Mouse (Mus musculus): ENCODE data around the gene Pard3. TPM values are rescaled to one million over a fixed set of nuclear protein-coding genes. Genes with fewer than 3 reads are reported as not detected.

Pard3 gene
- total and polyA plus RNA-seq, 2 experiments from 2014 or later: 11.9 to 29.7 TPM

DNA sequence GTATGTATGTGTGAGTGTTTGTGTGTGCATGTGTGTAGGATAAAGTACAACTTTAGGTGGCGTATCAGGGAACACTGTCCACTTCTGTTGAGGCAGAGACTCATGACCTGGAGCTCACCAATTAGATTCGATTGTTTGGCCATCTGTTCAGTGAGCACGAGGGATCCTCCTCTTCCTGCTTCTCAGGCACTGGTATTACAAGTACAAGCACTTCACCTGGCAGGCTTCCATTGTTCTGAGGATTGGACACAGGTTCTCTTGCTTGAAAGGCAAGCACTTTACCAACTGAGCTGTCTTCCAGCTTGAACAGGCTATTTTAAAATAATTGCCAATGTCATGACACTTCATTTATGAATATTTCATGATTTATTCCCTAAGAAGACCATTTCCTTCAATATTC, 88.0 kb downstream of the Pard3 start:
- no peak overlapping the region for H3K4me2 ChIP-seq (ENCODE audit: low read depth, low read length, poor library complexity, severe bottlenecking)
- WGBS: 60% methylated on average over 3 of the region's 3 CpGs
- H3K4me1 ChIP-seq (ENCODE audit: insufficient read depth, low read length): no peaks in the 10 kb centered on the region; the same call in 1 of the 2 replicates
- H3K27ac ChIP-seq (ENCODE audit: low read depth, low read length): no peak overlapping the region
- H3K4me3 ChIP-seq (ENCODE audit: low read depth, low read length): no peak overlapping the region
- H3K9ac ChIP-seq (replicated peaks; ENCODE audit: low read length, poor library complexity, severe bottlenecking): no peak overlapping the region
- no peak for TF ChIP-seq CTCF (IDR thresholded peaks at IDR 0.05)
- no peaks in the 10 kb centered on the region for H3K9me3 ChIP-seq (ENCODE audit: low read length)
- no peak for ATAC-seq (ENCODE audit: low FRiP score)
- H3K36me3 ChIP-seq (ENCODE audit: insufficient read depth, low read length): no peaks in the 10 kb centered on the region
- DNase-seq (ENCODE audit: low spot score): no peak
- H3K27me3 ChIP-seq (ENCODE audit: insufficient read depth, low read length): no peaks in the 10 kb centered on the region

DNA sequence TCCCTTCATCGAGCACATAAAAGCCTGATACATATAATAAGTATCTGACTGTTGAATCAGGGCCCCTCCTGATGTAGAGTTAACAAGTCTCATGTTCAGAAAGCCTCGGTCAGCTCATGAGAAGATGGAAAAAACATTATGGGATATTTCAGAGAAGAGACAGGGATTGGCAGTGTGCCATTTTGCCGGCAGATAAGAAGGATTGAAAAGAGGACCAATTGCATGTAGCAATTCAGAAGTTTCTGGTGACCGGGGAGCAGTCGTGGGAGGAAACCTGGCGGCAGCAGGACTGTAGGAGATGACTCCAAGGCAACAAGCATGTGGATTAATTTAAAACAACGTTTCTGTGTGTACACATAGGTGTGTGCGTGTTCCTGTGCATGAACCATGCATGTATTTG, 93.4 kb downstream of the Pard3 start:
- ATAC-seq (ENCODE audit: low FRiP score) (no peak), DNase-seq (ENCODE audit: low spot score) (no peak)
- H3K4me2 ChIP-seq (ENCODE audit: low read depth, low read length, poor library complexity, severe bottlenecking): no peak overlapping the region
- no peaks in the 10 kb centered on the region for H3K27me3 ChIP-seq (ENCODE audit: insufficient read depth, low read length)
- WGBS: 70% methylated on average over 8 of the region's 8 CpGs
- no peak for TF ChIP-seq CTCF (IDR thresholded peaks at IDR 0.05)
- no peak overlapping the region for H3K27ac ChIP-seq (ENCODE audit: low read depth, low read length)
- no peak overlapping the region for H3K4me3 ChIP-seq (ENCODE audit: low read depth, low read length)
- no peaks in the 10 kb centered on the region for H3K9me3 ChIP-seq (ENCODE audit: low read length)
- no peak overlapping the region for H3K9ac ChIP-seq (replicated peaks; ENCODE audit: low read length, poor library complexity, severe bottlenecking)
- no peaks in the 10 kb centered on the region for H3K36me3 ChIP-seq (ENCODE audit: insufficient read depth, low read length)
- no peaks in the 10 kb centered on the region for H3K4me1 ChIP-seq (ENCODE audit: insufficient read depth, low read length)

DNA sequence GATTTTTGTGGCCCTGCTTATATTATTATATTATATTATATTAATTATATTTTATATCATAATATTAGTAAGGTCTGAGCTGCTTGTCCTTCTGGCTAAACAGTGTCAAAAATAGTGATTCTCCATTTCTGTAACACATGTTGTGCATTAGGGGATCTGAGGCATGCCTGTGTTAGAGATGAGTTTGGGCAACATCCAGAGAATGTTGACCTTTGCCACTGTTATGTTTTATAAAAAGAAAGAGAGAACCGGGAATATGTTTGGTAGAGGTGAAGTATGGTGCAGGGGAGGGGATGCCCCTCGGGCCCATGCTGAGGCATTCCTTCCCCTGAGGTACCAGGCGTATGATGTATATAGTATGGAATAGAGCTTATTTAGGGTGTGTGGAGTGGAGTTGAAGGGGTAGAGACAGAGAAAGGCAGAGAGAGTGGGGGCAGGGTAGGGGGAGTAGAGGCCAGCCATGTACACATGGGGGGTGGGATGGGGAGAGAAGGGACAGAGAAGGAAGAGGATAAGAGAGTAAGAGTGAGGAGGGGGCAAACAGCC, 95.8 kb downstream of the Pard3 start:
- H3K9ac ChIP-seq (replicated peaks; ENCODE audit: low read length, poor library complexity, severe bottlenecking): no peak overlapping the region
- no peak overlapping the region for H3K4me2 ChIP-seq (ENCODE audit: low read depth, low read length, poor library complexity, severe bottlenecking)
- no peak for ATAC-seq (ENCODE audit: low FRiP score)
- H3K27me3 ChIP-seq (ENCODE audit: insufficient read depth, low read length): no peaks in the 10 kb centered on the region
- H3K9me3 ChIP-seq (ENCODE audit: low read length): no peaks in the 10 kb centered on the region
- H3K36me3 ChIP-seq (ENCODE audit: insufficient read depth, low read length): no peaks in the 10 kb centered on the region
- no peak for TF ChIP-seq CTCF (IDR thresholded peaks at IDR 0.05)
- no peak overlapping the region for H3K4me3 ChIP-seq (ENCODE audit: low read depth, low read length)
- no peak overlapping the region for H3K27ac ChIP-seq (ENCODE audit: low read depth, low read length)
- no peaks in the 10 kb centered on the region for H3K4me1 ChIP-seq (ENCODE audit: insufficient read depth, low read length)
- no peak for DNase-seq (ENCODE audit: low spot score)
- 65% methylated on average over 3 of the region's 3 CpGs for WGBS

DNA sequence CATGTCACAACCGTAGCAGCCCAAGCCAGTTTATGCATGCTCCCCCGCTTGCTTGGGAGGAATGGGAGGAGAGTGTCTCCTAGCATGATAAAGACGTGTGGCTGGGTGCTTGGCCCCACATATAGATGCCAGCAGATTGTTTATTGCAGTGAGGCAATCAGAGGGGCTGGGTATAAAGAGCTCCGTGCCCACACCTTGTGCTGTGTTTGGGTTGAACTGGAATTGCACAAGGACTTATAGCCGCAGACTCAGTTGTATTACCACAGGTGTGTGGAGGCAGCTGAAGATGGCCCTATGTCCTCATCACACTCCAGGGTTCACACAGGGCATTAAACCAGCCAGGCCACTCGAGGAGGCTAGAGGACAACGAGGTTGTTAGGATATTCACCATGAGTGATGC, 98.2 kb downstream of the Pard3 start:
- H3K36me3 ChIP-seq (ENCODE audit: insufficient read depth, low read length): no peaks in the 10 kb centered on the region
- WGBS: 90% methylated on average over 7 of the region's 7 CpGs
- ATAC-seq (ENCODE audit: low FRiP score): no peak
- H3K9me3 ChIP-seq (ENCODE audit: low read length): no peaks in the 10 kb centered on the region
- no peak for TF ChIP-seq CTCF (IDR thresholded peaks at IDR 0.05)
- no peak overlapping the region for H3K9ac ChIP-seq (replicated peaks; ENCODE audit: low read length, poor library complexity, severe bottlenecking)
- H3K4me3 ChIP-seq (ENCODE audit: low read depth, low read length): no peak overlapping the region
- no peak for DNase-seq (ENCODE audit: low spot score)
- H3K4me1 ChIP-seq (ENCODE audit: insufficient read depth, low read length): no peaks in the 10 kb centered on the region
- no peak overlapping the region for H3K4me2 ChIP-seq (ENCODE audit: low read depth, low read length, poor library complexity, severe bottlenecking)
- no peaks in the 10 kb centered on the region for H3K27me3 ChIP-seq (ENCODE audit: insufficient read depth, low read length)
- no peak overlapping the region for H3K27ac ChIP-seq (ENCODE audit: low read depth, low read length)

DNA sequence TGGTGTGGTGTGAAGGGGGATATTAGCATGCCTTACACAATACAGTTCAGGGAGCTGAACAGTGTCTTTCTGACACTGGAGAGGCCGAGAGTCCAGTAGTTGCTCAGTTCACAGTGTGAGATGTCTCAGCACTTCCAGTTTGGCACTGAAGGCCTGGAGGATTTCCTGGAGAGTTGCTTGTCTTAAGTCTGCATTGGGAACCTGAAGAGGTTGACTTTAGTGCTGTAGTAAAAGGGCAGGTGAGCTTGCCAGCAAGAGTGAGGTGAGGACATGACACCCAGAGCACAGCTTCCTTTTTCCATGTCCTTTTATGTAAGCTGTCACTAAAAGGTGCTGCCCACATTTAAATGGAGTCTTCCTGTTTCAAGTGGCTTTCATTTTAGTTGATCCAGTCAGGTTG, 99.1 kb downstream of the Pard3 start:
- WGBS: 95% methylated on average over 1 of the region's 1 CpGs
- Histone ChIP-seq H3K27me3 (ENCODE audit: insufficient read depth, low read length) (no peaks in the 10 kb centered on the region), H3K36me3 (ENCODE audit: insufficient read depth, low read length) (no peaks in the 10 kb centered on the region), H3K9ac (replicated peaks; ENCODE audit: low read length, poor library complexity, severe bottlenecking) (no peak overlapping the region), H3K4me1 (ENCODE audit: insufficient read depth, low read length) (no peaks in the 10 kb centered on the region), H3K4me2 (ENCODE audit: low read depth, low read length, poor library complexity, severe bottlenecking) (no peak overlapping the region), H3K9me3 (ENCODE audit: low read length) (no peaks in the 10 kb centered on the region), H3K27ac (ENCODE audit: low read depth, low read length) (no peak overlapping the region), H3K4me3 (ENCODE audit: low read depth, low read length) (no peak overlapping the region)
- TF ChIP-seq CTCF (IDR thresholded peaks at IDR 0.05): no peak
- DNase-seq (ENCODE audit: low spot score): no peak
- no peak for ATAC-seq (ENCODE audit: low FRiP score)

DNA sequence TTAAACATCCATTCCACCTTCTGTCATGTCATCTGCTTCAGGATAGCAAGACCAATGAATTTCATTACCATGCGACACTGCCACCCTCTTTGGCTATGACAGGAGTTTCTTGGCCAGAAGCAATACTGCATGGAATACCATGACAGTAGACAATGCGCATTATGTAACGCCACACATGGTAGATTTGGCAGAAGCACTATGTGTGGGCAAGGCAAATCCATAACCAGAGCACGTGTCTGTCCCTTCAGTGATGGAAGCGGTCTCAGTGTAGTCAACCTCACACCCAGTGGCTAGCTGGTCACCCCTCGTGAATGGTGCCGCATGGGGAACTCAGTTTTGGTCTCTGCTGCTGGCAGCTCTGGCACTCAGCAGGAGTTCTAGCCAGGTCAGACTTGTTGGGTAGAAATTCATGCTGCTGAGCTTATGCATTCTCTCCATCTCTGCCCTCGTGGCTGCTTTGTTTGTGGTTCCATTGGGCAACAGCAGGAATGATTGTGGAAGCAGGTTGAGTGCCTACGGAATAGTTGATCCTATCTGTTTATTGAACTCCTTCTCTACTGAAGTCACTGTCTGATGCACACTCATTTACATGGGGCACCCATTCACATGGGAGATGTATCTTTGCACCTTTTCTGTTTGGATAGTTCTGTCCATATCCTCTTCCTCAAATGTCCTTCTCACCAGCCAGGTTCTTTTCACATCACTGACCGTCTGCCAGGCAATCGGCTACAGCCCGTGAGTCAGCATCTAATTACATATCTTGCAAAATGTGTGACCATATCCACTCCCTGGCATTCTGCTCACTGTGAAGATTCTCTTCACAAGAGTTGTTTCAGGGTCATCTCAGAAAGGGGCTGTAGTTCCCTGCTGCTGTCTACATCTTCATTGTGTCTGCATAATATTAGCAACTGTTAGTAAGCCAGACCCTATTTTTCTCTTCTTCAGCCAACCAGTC, 100.9 kb downstream of the Pard3 start:
- no peak overlapping the region for H3K4me3 ChIP-seq (ENCODE audit: low read depth, low read length)
- ATAC-seq (ENCODE audit: low FRiP score): no peak
- no peaks in the 10 kb centered on the region for H3K36me3 ChIP-seq (ENCODE audit: insufficient read depth, low read length)
- H3K9ac ChIP-seq (replicated peaks; ENCODE audit: low read length, poor library complexity, severe bottlenecking): no peak overlapping the region
- no peak overlapping the region for H3K27ac ChIP-seq (ENCODE audit: low read depth, low read length)
- no peak overlapping the region for H3K4me2 ChIP-seq (ENCODE audit: low read depth, low read length, poor library complexity, severe bottlenecking)
- WGBS: 94% methylated on average over 12 of the region's 12 CpGs
- no peaks in the 10 kb centered on the region for H3K27me3 ChIP-seq (ENCODE audit: insufficient read depth, low read length)
- no peaks in the 10 kb centered on the region for H3K9me3 ChIP-seq (ENCODE audit: low read length)
- TF ChIP-seq CTCF (IDR thresholded peaks at IDR 0.05): no peak
- no peaks in the 10 kb centered on the region for H3K4me1 ChIP-seq (ENCODE audit: insufficient read depth, low read length)
- no peak for DNase-seq (ENCODE audit: low spot score)

Measured in midbrain, postnatal 0 days (tissue).